8 mouse cellular contexts compared by ENCODE assay signal in genomic region chr5:151367881-151368394, GRCm38 (mm10).
DNase-seq lines count a peak whose midpoint lies in the region; ATAC-seq lines count a peak whose summit lies in the region.

No protein-coding gene starts in this region.

- no peaks in the 10 kb centered on the region for H3K9me3 ChIP-seq in stomach, embryonic 15.5 days

- WGBS in stomach, embryonic 15.5 days: 4% methylated on average over 16 of the region's 16 CpGs

- H3K4me1 ChIP-seq in stomach, embryonic 15.5 days: 0 out of 2 replicates have a peak, but pooled peaks cover 3% of the 10 kb centered on the region

- H3K27me3 ChIP-seq in stomach, embryonic 15.5 days (replicated peaks): no peaks in the 10 kb centered on the region

- intact Hi-C loops in gastrocnemius, postnatal 14 days (cut with DNase I; ENCODE audit: low total_unique reads): loop anchor here (10.0 kb wide), 2 partner anchors 133 to 233 kb away; partner anchors contain the start of gene Stard13

- H3K27ac ChIP-seq in stomach, embryonic 15.5 days: peak overlapping the region; percentile 93

- no peaks in the 10 kb centered on the region for H3K36me3 ChIP-seq in stomach, embryonic 15.5 days

- DNase-seq in cerebellum, adult 9-11 months: no peak
- peak; percentile 61 for DNase-seq in 3134 (ENCODE audit: extremely low read depth, insufficient read length, low spot score)
- peak; percentile 46 for DNase-seq in c-Kit-positive CD71-positive TER-119-negative erythroid progenitor cells, embryonic 14.5 days (ENCODE audit: low read depth)
- DNase-seq in gastrocnemius, postnatal 14 days: peak; percentile 49
- peak; percentile 77 for DNase-seq in kidney, postnatal 10 days
- DNase-seq in lung, postnatal 4 days: peak; percentile 64 to 67

- peak; percentile 27; the same call in 1 of the 2 replicates for ATAC-seq in cerebellum, adult (ENCODE audit: insufficient number of reproducible peaks, low FRiP score, low TSS enrichment)
- ATAC-seq in stomach, embryonic 15.5 days (ENCODE audit: insufficient read depth, low FRiP score, low read depth): peak; percentile 3; the same call in 1 of the 2 replicates

- peak overlapping the region; percentile 52 for H3K4me3 ChIP-seq in stomach, embryonic 15.5 days (replicated peaks)

- peak overlapping the region; percentile 67 for H3K4me2 ChIP-seq in stomach, embryonic 15.5 days

- H3K9ac ChIP-seq in stomach, embryonic 15.5 days: peak overlapping the region; percentile 33; the same call in 1 of the 2 replicates
